In the genomic region with DNA sequence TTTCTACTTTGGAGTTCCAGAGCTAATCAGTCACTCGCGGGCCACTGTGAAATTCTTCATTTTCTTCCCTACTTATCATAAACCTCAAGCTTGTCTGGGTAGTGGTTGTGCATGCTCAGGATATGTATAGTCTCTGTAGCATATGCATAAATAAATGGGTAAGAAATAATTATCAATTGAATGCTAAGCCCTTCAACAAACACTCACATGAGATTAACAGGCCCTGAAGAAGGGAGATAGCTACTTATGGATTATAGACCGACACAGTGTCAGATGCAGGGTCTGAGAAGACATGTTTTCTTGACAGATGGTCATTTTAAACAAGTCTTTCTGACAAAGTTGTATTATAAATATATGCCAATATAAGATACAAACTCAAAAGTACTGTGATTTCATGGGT, we compare ENCODE assay signal across 23 mouse cellular contexts.
"Had no signal": no experiment of that assay in that cellular context is flagged by ENCODE, and none has a peak within 500 bp of the region (broad histone marks: within the 10 kb centered on the region; RNA-seq: fewer than 3 reads in every experiment).

No protein-coding gene starts in this region.

- H3K4me3 ChIP-seq: gastrocnemius, adult 2 months; heart, embryonic 10.5 days; heart, embryonic 12.5 days; hindbrain, embryonic 10.5 days; hindbrain, embryonic 12.5 days; intestine, embryonic 15.5 days; layer of hippocampus, adult 2 months; left cerebral cortex, adult 2 months; limb, embryonic 10.5 days; limb, embryonic 12.5 days had no signal

- H3K4me1 ChIP-seq: heart, embryonic 10.5 days; heart, embryonic 12.5 days; hindbrain, embryonic 10.5 days; intestine, embryonic 15.5 days; limb, embryonic 10.5 days; limb, embryonic 12.5 days had no signal

- H3K9me3 ChIP-seq: heart, embryonic 10.5 days; heart, embryonic 12.5 days; hindbrain, embryonic 10.5 days; hindbrain, embryonic 12.5 days; intestine, embryonic 15.5 days; limb, embryonic 10.5 days; limb, embryonic 12.5 days had no signal

- H3K9ac ChIP-seq: heart, embryonic 12.5 days; hindbrain, embryonic 12.5 days; hindbrain, embryonic 14.5 days; intestine, embryonic 15.5 days; limb, embryonic 12.5 days had no signal

- ATAC-seq: inflammation-experienced regulatory T-cells, adult 6 months; intestine, embryonic 15.5 days; intestine, postnatal 0 days had no signal

- H3K36me3 ChIP-seq: heart, embryonic 10.5 days; heart, embryonic 12.5 days; hindbrain, embryonic 10.5 days; hindbrain, embryonic 12.5 days; intestine, embryonic 15.5 days; limb, embryonic 10.5 days; limb, embryonic 12.5 days had no signal

- DNase-seq: gastrocnemius, adult 2 months; gastrocnemius, postnatal 10 days; gastrocnemius, postnatal 25 days; heart, adult 18-20 months; heart, postnatal 10 days; heart, postnatal 4 days; kidney, adult 18-20 months; kidney, adult 8-10 months; kidney, postnatal 10 days; kidney, postnatal 25 days; kidney, postnatal 4 days had no signal

- H3K27ac ChIP-seq: gastrocnemius, adult 2 months; heart, embryonic 10.5 days; hindbrain, embryonic 10.5 days; hindbrain, embryonic 12.5 days; hindbrain, embryonic 14.5 days; intestine, embryonic 15.5 days; layer of hippocampus, adult 2 months; left cerebral cortex, adult 2 months; limb, embryonic 10.5 days; limb, embryonic 12.5 days had no signal

- H3K27me3 ChIP-seq: heart, embryonic 12.5 days; hindbrain, embryonic 12.5 days; intestine, embryonic 15.5 days; limb, embryonic 12.5 days had no signal

- H3K4me2 ChIP-seq: heart, embryonic 12.5 days; hindbrain, embryonic 12.5 days; hindbrain, embryonic 14.5 days; intestine, embryonic 15.5 days; limb, embryonic 12.5 days had no signal
